Mouse (Mus musculus): ENCODE data around the gene Tbc1d8b.

The Tbc1d8b gene

GRCm38 (mm10) chrX:139780988-139781387 lies 96.2 kb downstream of the Tbc1d8b start:
- no peak for DNase-seq (ENCODE audit: low spot score)

GRCm38 (mm10) chrX:139781563-139781962 lies 96.8 kb downstream of the Tbc1d8b start:
- DNase-seq (ENCODE audit: low spot score): no peak

GRCm38 (mm10) chrX:139782278-139783044 lies 97.7 kb downstream of the Tbc1d8b start, which contains the start of gene Ripply1:
Ripply1 (minus strand) TSS chrX:139782353.
- no peak for DNase-seq (ENCODE audit: low spot score)

- DNase-seq (ENCODE audit: low spot score): no peak
These were observed 98.2 kb downstream of the Tbc1d8b start for GRCm38 (mm10) chrX:139783045-139783422.

- DNase-seq (ENCODE audit: low spot score): no peak
These were observed 101.0 kb downstream of the Tbc1d8b start for GRCm38 (mm10) chrX:139785764-139786163.

GRCm38 (mm10) chrX:139794072-139794845 lies 109.5 kb downstream of the Tbc1d8b start:
- no peak for DNase-seq (ENCODE audit: low spot score)

GRCm38 (mm10) chrX:139796037-139796436 lies 111.2 kb downstream of the Tbc1d8b start:
- DNase-seq (ENCODE audit: low spot score): no peak

- DNase-seq (ENCODE audit: low spot score): no peak
These were observed 113.1 kb downstream of the Tbc1d8b start for GRCm38 (mm10) chrX:139797875-139798274.

- DNase-seq (ENCODE audit: low spot score): no peak
These were observed 115.2 kb downstream of the Tbc1d8b start for GRCm38 (mm10) chrX:139799953-139800352.

GRCm38 (mm10) chrX:139800406-139800878 lies 115.6 kb downstream of the Tbc1d8b start, which contains the start of gene Cldn2:
Cldn2 (plus strand) TSS chrX:139800828.
- DNase-seq (ENCODE audit: low spot score): no peak

Data from ovary, postnatal 10 days (tissue).